Mouse (Mus musculus): Measurements from ENCODE around the gene Slc3a2. TPM values are rescaled to one million over a fixed set of nuclear protein-coding genes. Genes with fewer than 3 reads are reported as not detected.
A peak's percentile ranks its signal among the peaks of the same experiment; 100 is the strongest.

Gene Slc3a2
- polyA plus RNA-seq, 1 experiment from 2014 or later, result 126 TPM

DNA sequence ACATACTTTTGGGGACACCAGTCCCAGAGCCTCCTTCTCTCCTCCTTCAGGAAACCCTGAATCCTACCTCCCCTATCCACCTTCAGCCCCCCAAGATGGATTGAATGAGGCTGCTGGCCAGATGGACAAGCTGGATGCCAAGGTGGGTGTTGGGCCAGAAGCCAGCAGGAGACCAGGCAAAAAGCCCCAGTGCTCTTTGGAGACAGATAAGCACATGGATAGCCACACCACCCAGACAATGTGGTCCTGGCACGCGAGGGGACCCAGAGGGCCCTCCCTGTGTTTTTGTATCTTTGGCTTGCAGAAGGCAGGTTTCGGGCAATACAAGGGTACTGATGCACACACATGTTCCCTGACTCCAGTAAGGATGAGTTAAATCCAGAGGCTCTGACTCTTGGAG is 58.3 kb downstream of the Slc3a2 start:
- WGBS, result 90% methylated on average over 3 of the region's 3 CpGs
- H3K9me3 ChIP-seq (ENCODE audit: control insufficient read depth, low read length), result no peaks in the 10 kb centered on the region
- no peak for DNase-seq (ENCODE audit: low spot score)
- no peaks in the 10 kb centered on the region for H3K4me1 ChIP-seq (replicated peaks; ENCODE audit: control insufficient read depth, insufficient read depth, low read length)
- 0 out of 2 replicates have a peak, but pooled peaks cover 4% of the 10 kb centered on the region for H3K27me3 ChIP-seq (replicated peaks; ENCODE audit: control insufficient read depth, insufficient read depth, low read length)
- H3K9ac ChIP-seq (ENCODE audit: low read length), result no peak overlapping the region
- no peak overlapping the region for H3K27ac ChIP-seq (ENCODE audit: low read depth)
- H3K36me3 ChIP-seq (ENCODE audit: control insufficient read depth, insufficient read depth, low read length), result no peaks in the 10 kb centered on the region
- no peak for ATAC-seq (replicated peaks; ENCODE audit: low FRiP score, low TSS enrichment, low read depth)
- no peak overlapping the region for H3K4me2 ChIP-seq (ENCODE audit: low read length)
- no peak overlapping the region for H3K4me3 ChIP-seq (ENCODE audit: low read depth, low read length)

DNA sequence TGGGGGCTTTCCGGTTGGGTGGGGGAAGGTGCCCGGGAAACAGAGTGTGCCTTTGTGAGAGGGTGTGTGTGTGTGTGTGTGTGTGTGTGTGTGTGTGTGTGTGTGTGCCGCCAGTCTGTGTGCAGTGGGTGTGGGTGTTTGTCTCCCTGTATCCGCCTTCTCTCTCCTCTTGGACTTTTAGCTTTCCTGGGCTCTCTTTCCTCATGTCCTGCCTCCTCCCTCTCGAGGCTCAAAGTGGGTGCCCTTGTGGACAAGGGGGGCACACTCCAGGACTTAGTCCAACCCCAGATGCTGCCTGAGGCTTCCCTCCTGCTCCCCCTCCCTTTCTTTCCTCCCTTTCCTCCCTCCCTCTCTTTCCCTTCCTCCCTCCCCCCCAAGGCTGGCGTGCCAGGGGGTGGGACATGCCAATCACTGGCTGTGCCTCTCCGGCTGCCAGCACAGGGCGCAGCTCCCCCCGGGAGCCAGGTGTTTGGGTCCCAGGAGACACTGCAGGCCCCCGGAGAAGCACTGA is 59.2 kb downstream of the Slc3a2 start:
- H3K4me1 ChIP-seq (replicated peaks; ENCODE audit: control insufficient read depth, insufficient read depth, low read length), result no peaks in the 10 kb centered on the region
- no peak overlapping the region for H3K9ac ChIP-seq (ENCODE audit: low read length)
- no peak overlapping the region for H3K27ac ChIP-seq (ENCODE audit: low read depth)
- H3K4me2 ChIP-seq (ENCODE audit: low read length), result no peak overlapping the region
- no peak; the same call in 1 of the 2 replicates for ATAC-seq (replicated peaks; ENCODE audit: low FRiP score, low TSS enrichment, low read depth)
- no peaks in the 10 kb centered on the region for H3K36me3 ChIP-seq (ENCODE audit: control insufficient read depth, insufficient read depth, low read length)
- H3K4me3 ChIP-seq (ENCODE audit: low read depth, low read length), result no peak overlapping the region
- H3K27me3 ChIP-seq (replicated peaks; ENCODE audit: control insufficient read depth, insufficient read depth, low read length), result 0 out of 2 replicates have a peak, but pooled peaks cover 4% of the 10 kb centered on the region
- WGBS, result 48% methylated on average over 10 of the region's 10 CpGs
- no peaks in the 10 kb centered on the region for H3K9me3 ChIP-seq (ENCODE audit: control insufficient read depth, low read length)
- no peak for DNase-seq (ENCODE audit: low spot score)

DNA sequence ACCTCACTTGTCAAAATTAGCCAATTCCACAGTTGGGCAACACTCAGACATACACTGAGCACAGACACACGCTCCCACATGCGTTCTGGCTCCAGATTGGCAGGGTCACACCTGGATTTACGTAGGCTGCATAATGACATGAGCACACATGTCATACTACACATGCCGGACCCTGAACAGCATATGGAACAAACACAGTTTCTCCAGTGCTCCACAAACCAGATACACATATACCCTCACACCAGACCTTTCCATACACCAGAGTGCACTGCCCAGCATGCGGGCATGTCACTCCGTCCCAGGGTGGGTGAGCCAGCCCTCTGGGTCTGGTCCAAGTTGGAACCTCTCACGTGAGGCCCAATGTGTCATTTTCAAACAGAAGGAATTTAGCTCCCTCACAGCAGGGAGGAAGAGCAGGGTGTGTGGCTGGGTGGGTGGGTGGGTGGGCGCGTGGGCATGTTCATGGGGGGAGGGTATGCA is 59.8 kb downstream of the Slc3a2 start, which contains the start of gene Chrm1:
Gene Chrm1, plus strand, starts transcription at position 430 of the 480 bp plus-strand sequence.
- 76% methylated on average over 9 of the region's 9 CpGs for WGBS
- no peak within 1 kb of the TSS for H3K27ac ChIP-seq (ENCODE audit: low read depth)
- no peak within 1 kb of the TSS for H3K9ac ChIP-seq (ENCODE audit: low read length)
- DNase-seq (ENCODE audit: low spot score) (no peak), ATAC-seq (replicated peaks; ENCODE audit: low FRiP score, low TSS enrichment, low read depth) (no peak; the same call in 1 of the 2 replicates)
- peak within 1 kb of the TSS; percentile 98 for H3K4me2 ChIP-seq (ENCODE audit: low read length)
- H3K27me3 ChIP-seq (replicated peaks; ENCODE audit: control insufficient read depth, insufficient read depth, low read length), result 0 out of 2 replicates have a peak, but pooled peaks cover 4% of the 10 kb centered on the region
- no peaks in the 10 kb centered on the region for H3K9me3 ChIP-seq (ENCODE audit: control insufficient read depth, low read length)
- H3K4me3 ChIP-seq (ENCODE audit: low read depth, low read length), result no peak within 1 kb of the TSS
- H3K36me3 ChIP-seq (ENCODE audit: control insufficient read depth, insufficient read depth, low read length), result no peaks in the 10 kb centered on the region
- H3K4me1 ChIP-seq (replicated peaks; ENCODE audit: control insufficient read depth, insufficient read depth, low read length), result no peaks in the 10 kb centered on the region

DNA sequence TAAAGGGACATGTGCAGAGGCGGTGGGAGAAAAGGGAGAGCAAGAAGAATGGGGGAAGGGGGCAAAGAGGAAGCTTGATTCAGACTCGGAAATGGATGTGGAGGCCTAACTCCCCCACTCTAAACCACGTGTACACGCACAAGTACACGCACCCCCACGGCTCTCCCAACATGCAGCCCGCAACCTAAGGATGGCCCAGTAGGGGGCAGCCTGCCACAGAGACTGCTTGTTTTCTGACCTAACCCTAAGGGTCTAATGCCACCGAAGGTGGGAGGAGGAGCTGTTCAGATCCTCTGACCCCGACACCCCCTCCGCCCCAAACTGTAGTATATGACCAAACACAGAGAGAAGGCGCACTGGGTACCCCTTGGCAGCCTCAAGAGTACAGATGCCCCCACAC is 60.8 kb downstream of the Slc3a2 start:
- no peaks in the 10 kb centered on the region for H3K36me3 ChIP-seq (ENCODE audit: control insufficient read depth, insufficient read depth, low read length)
- 0 out of 2 replicates have a peak, but pooled peaks cover 4% of the 10 kb centered on the region for H3K27me3 ChIP-seq (replicated peaks; ENCODE audit: control insufficient read depth, insufficient read depth, low read length)
- peak overlapping the region; percentile 37 for H3K4me3 ChIP-seq (ENCODE audit: low read depth, low read length)
- H3K27ac ChIP-seq (ENCODE audit: low read depth), result no peak overlapping the region
- H3K4me2 ChIP-seq (ENCODE audit: low read length), result peak overlapping the region; percentile 98
- no peaks in the 10 kb centered on the region for H3K4me1 ChIP-seq (replicated peaks; ENCODE audit: control insufficient read depth, insufficient read depth, low read length)
- no peaks in the 10 kb centered on the region for H3K9me3 ChIP-seq (ENCODE audit: control insufficient read depth, low read length)
- 4% methylated on average over 11 of the region's 11 CpGs for WGBS
- H3K9ac ChIP-seq (ENCODE audit: low read length), result peak overlapping the region; percentile 54
- DNase-seq (ENCODE audit: low spot score) (peak; percentile 82), ATAC-seq (replicated peaks; ENCODE audit: low FRiP score, low TSS enrichment, low read depth) (peak; percentile 50; the same call in 1 of the 2 replicates)

DNA sequence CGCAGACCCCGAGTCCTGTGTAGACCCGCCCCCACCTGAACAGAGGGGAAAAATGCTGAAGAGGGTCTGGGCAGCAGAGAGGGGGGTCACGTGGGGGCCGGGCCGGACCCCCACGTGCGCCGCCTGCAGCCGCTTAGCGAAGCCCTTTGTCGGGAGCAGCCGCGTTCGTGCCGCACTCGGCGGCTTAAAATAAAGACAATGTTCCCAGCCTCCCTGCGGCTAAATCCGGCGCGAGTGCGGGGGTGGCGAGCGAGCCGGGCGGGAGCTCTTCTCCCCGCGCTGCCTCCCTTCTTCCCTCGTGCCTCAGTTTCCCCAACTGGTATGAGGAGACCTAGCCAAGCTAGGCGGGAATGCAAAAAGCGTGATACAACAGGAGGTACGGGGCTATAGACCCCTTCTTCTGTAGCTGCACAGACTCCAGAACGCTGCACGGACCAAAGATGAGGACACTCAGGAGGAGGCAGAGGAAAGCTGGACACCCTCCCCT is 61.3 kb downstream of the Slc3a2 start:
- Histone ChIP-seq H3K27ac (ENCODE audit: low read depth) (no peak overlapping the region), H3K36me3 (ENCODE audit: control insufficient read depth, insufficient read depth, low read length) (no peaks in the 10 kb centered on the region), H3K4me2 (ENCODE audit: low read length) (peak overlapping the region; percentile 98), H3K4me3 (ENCODE audit: low read depth, low read length) (peak overlapping the region; percentile 37), H3K4me1 (replicated peaks; ENCODE audit: control insufficient read depth, insufficient read depth, low read length) (no peaks in the 10 kb centered on the region), H3K9me3 (ENCODE audit: control insufficient read depth, low read length) (no peaks in the 10 kb centered on the region), H3K27me3 (replicated peaks; ENCODE audit: control insufficient read depth, insufficient read depth, low read length) (0 out of 2 replicates have a peak, but pooled peaks cover 4% of the 10 kb centered on the region), H3K9ac (ENCODE audit: low read length) (peak overlapping the region; percentile 54)
- peak; percentile 26; the same call in 1 of the 2 replicates for ATAC-seq (replicated peaks; ENCODE audit: low FRiP score, low TSS enrichment, low read depth)
- 2% methylated on average over 35 of the region's 35 CpGs for WGBS
- no peak for DNase-seq (ENCODE audit: low spot score)

Small RNA genes lying within 50 kb of the gene (microRNA-seq; reads per million reads assigned to microRNA genes)
- gene Mir6992, result not detected

Other genes with a start within 250 kb of the Slc3a2 start
- gene Slc22a8, start 132.1 kb downstream of the Slc3a2 start, polyA plus RNA-seq (2014; fragmentation: Nextera tagmentation; extraction: Ambion mirVana), result 0.05 TPM in 2 replicates
- not detected in 2 replicates for gene Slc22a6, start 105.3 kb downstream of the Slc3a2 start, polyA plus RNA-seq (2014; fragmentation: Nextera tagmentation; extraction: Ambion mirVana)
- 0.26 and 0.44 TPM in 2 replicates for gene Chrm1, start 59.6 kb downstream of the Slc3a2 start, polyA plus RNA-seq (2014; fragmentation: Nextera tagmentation; extraction: Ambion mirVana)
- 96.3 and 97.8 TPM in 2 replicates for gene Wdr74, start 12.5 kb upstream of the Slc3a2 start, polyA plus RNA-seq (2014; fragmentation: Nextera tagmentation; extraction: Ambion mirVana)
- 0.90 and 1.3 TPM in 2 replicates for gene 1700092M07Rik, start 17.3 kb upstream of the Slc3a2 start, polyA plus RNA-seq (2014; fragmentation: Nextera tagmentation; extraction: Ambion mirVana)
- 114 and 132 TPM in 2 replicates for gene Stx5a, start 18.0 kb upstream of the Slc3a2 start, polyA plus RNA-seq (2014; fragmentation: Nextera tagmentation; extraction: Ambion mirVana)
- gene Nxf1, start 33.7 kb upstream of the Slc3a2 start, polyA plus RNA-seq (2014; fragmentation: Nextera tagmentation; extraction: Ambion mirVana), result 168 and 172 TPM in 2 replicates
- gene Tmem223, start 47.6 kb upstream of the Slc3a2 start, polyA plus RNA-seq (2014; fragmentation: Nextera tagmentation; extraction: Ambion mirVana), result 170 and 196 TPM in 2 replicates
- gene Tmem179b, start 51.1 kb upstream of the Slc3a2 start, polyA plus RNA-seq (2014; fragmentation: Nextera tagmentation; extraction: Ambion mirVana), result 92.6 and 96.6 TPM in 2 replicates
- 17.2 and 18.9 TPM in 2 replicates for gene Taf6l, start 63.0 kb upstream of the Slc3a2 start, polyA plus RNA-seq (2014; fragmentation: Nextera tagmentation; extraction: Ambion mirVana)
- 148 and 151 TPM in 2 replicates for gene Polr2g, start 75.2 kb upstream of the Slc3a2 start, polyA plus RNA-seq (2014; fragmentation: Nextera tagmentation; extraction: Ambion mirVana)
- gene Zbtb3, start 79.2 kb upstream of the Slc3a2 start, polyA plus RNA-seq (2014; fragmentation: Nextera tagmentation; extraction: Ambion mirVana), result 4.2 and 4.3 TPM in 2 replicates
- gene Ttc9c, start 96.0 kb upstream of the Slc3a2 start, polyA plus RNA-seq (2014; fragmentation: Nextera tagmentation; extraction: Ambion mirVana), result 38.5 and 48.4 TPM in 2 replicates
- 6.5 and 7.7 TPM in 2 replicates for gene Hnrnpul2, start 96.6 kb upstream of the Slc3a2 start, polyA plus RNA-seq (2014; fragmentation: Nextera tagmentation; extraction: Ambion mirVana)
- gene AC129217.1, start 106.4 kb upstream of the Slc3a2 start, polyA plus RNA-seq (2014; fragmentation: Nextera tagmentation; extraction: Ambion mirVana), result not detected in 2 replicates
- 39.6 and 40.9 TPM in 2 replicates for gene Bscl2, start 114.1 kb upstream of the Slc3a2 start, polyA plus RNA-seq (2014; fragmentation: Nextera tagmentation; extraction: Ambion mirVana)
- gene Gng3, start 115.8 kb upstream of the Slc3a2 start, polyA plus RNA-seq (2014; fragmentation: Nextera tagmentation; extraction: Ambion mirVana), result 23.7 and 25.2 TPM in 2 replicates
- 1.4 TPM in 2 replicates for gene Lrrn4cl, start 127.4 kb upstream of the Slc3a2 start, polyA plus RNA-seq (2014; fragmentation: Nextera tagmentation; extraction: Ambion mirVana)
- 162 and 166 TPM in 2 replicates for gene Ubxn1, start 148.1 kb upstream of the Slc3a2 start, polyA plus RNA-seq (2014; fragmentation: Nextera tagmentation; extraction: Ambion mirVana)
- 57.1 and 63.9 TPM in 2 replicates for gene Uqcc3, start 157.6 kb upstream of the Slc3a2 start, polyA plus RNA-seq (2014; fragmentation: Nextera tagmentation; extraction: Ambion mirVana)
- 78.6 and 79.2 TPM in 2 replicates for gene Lbhd1, start 160.4 kb upstream of the Slc3a2 start, polyA plus RNA-seq (2014; fragmentation: Nextera tagmentation; extraction: Ambion mirVana)
- not detected in 2 replicates for gene Gm49403, start 160.6 kb upstream of the Slc3a2 start, polyA plus RNA-seq (2014; fragmentation: Nextera tagmentation; extraction: Ambion mirVana)
- gene 1810009A15Rik, start 165.5 kb upstream of the Slc3a2 start, polyA plus RNA-seq (2014; fragmentation: Nextera tagmentation; extraction: Ambion mirVana), result 92.8 and 95.9 TPM in 2 replicates
- gene Gm49416, start 165.6 kb upstream of the Slc3a2 start, polyA plus RNA-seq (2014; fragmentation: Nextera tagmentation; extraction: Ambion mirVana), result not detected in 2 replicates
- gene Ints5, start 169.6 kb upstream of the Slc3a2 start, polyA plus RNA-seq (2014; fragmentation: Nextera tagmentation; extraction: Ambion mirVana), result 37.5 and 44.5 TPM in 2 replicates
- gene Ganab, start 174.7 kb upstream of the Slc3a2 start, polyA plus RNA-seq (2014; fragmentation: Nextera tagmentation; extraction: Ambion mirVana), result 89.8 and 96.4 TPM in 2 replicates
- 35.7 and 36.9 TPM in 2 replicates for gene B3gat3, start 197.0 kb upstream of the Slc3a2 start, polyA plus RNA-seq (2014; fragmentation: Nextera tagmentation; extraction: Ambion mirVana)
- 1.1 and 1.8 TPM in 2 replicates for gene Rom1, start 206.0 kb upstream of the Slc3a2 start, polyA plus RNA-seq (2014; fragmentation: Nextera tagmentation; extraction: Ambion mirVana)
- 16.8 and 18.4 TPM in 2 replicates for gene Eml3, start 206.2 kb upstream of the Slc3a2 start, polyA plus RNA-seq (2014; fragmentation: Nextera tagmentation; extraction: Ambion mirVana)
- 40.3 and 40.7 TPM in 2 replicates for gene Mta2, start 218.5 kb upstream of the Slc3a2 start, polyA plus RNA-seq (2014; fragmentation: Nextera tagmentation; extraction: Ambion mirVana)
- 33.3 and 33.5 TPM in 2 replicates for gene Tut1, start 230.5 kb upstream of the Slc3a2 start, polyA plus RNA-seq (2014; fragmentation: Nextera tagmentation; extraction: Ambion mirVana)
- 501 and 531 TPM in 2 replicates for gene Eef1g, start 243.7 kb upstream of the Slc3a2 start, polyA plus RNA-seq (2014; fragmentation: Nextera tagmentation; extraction: Ambion mirVana)